Comparison of ENCODE assay signal across 7 mouse cellular contexts in genomic region chr19:7122277-7122676, GRCm38 (mm10). TPM values are rescaled to one million over a fixed set of nuclear protein-coding genes. Genes with fewer than 3 reads are reported as not detected.
DNase-seq lines count a peak whose midpoint lies in the region; ATAC-seq and TF ChIP-seq lines count a peak whose summit lies in the region.

No protein-coding gene starts in this region.

- no peaks in the 10 kb centered on the region for H3K9me3 ChIP-seq in lung, postnatal 0 days (ENCODE audit: low read length)
- no peaks in the 10 kb centered on the region for H3K9me3 ChIP-seq in forebrain, postnatal 0 days (ENCODE audit: low read length)
- no peaks in the 10 kb centered on the region for H3K9me3 ChIP-seq in kidney, embryonic 15.5 days (replicated peaks)
- H3K9me3 ChIP-seq in stomach, embryonic 16.5 days (replicated peaks; ENCODE audit: control insufficient read depth, low read length), result no peaks in the 10 kb centered on the region

- 44% methylated on average over 4 of the region's 4 CpGs for WGBS in lung, postnatal 0 days
- 33% methylated on average over 4 of the region's 4 CpGs for WGBS in forebrain, postnatal 0 days
- 53% methylated on average over 4 of the region's 4 CpGs for WGBS in kidney, embryonic 15.5 days
- 50% methylated on average over 4 of the region's 4 CpGs for WGBS in stomach, embryonic 16.5 days

- no peaks in the 10 kb centered on the region for H3K27me3 ChIP-seq in lung, postnatal 0 days (replicated peaks; ENCODE audit: insufficient read depth, low read length)
- no peaks in the 10 kb centered on the region for H3K27me3 ChIP-seq in forebrain, postnatal 0 days (ENCODE audit: insufficient read depth, low read length)
- H3K27me3 ChIP-seq in kidney, embryonic 15.5 days, result peaks cover 70% of the 10 kb centered on the region
- H3K27me3 ChIP-seq in stomach, embryonic 16.5 days (ENCODE audit: control insufficient read depth, insufficient read depth, low read length), result no peaks in the 10 kb centered on the region

- H3K9ac ChIP-seq in lung, postnatal 0 days (replicated peaks; ENCODE audit: low read depth), result no peak overlapping the region
- peak overlapping the region; percentile 18; the same call in 1 of the 2 replicates for H3K9ac ChIP-seq in forebrain, postnatal 0 days
- H3K9ac ChIP-seq in kidney, embryonic 15.5 days, result no peak overlapping the region
- H3K9ac ChIP-seq in stomach, embryonic 16.5 days (ENCODE audit: low read length), result peak overlapping the region; percentile 31; the same call in 1 of the 2 replicates

- ATAC-seq in lung, postnatal 0 days, result peak; percentile 11; the same call in 1 of the 2 replicates
- 0 out of 2 replicates have a peak, but pooled peaks have one; percentile 23 for ATAC-seq in forebrain, postnatal 0 days
- ATAC-seq in kidney, embryonic 15.5 days (replicated peaks; ENCODE audit: low FRiP score), result no peak
- peak; percentile 30; the same call in 1 of the 2 replicates for ATAC-seq in stomach, embryonic 16.5 days (ENCODE audit: insufficient read depth, low FRiP score)

- DNase-seq in lung, postnatal 0 days (ENCODE audit: low spot score), result no peak
- DNase-seq in lung, postnatal 36 days, result no peak
- no peak for DNase-seq in forebrain, postnatal 0 days
- DNase-seq in layer of hippocampus, postnatal 14 days (ENCODE audit: low spot score in 2 of 2), result no peak
- DNase-seq in right cerebral cortex, adult 18-20 months, result no peak

- no peaks in the 10 kb centered on the region for H3K36me3 ChIP-seq in lung, postnatal 0 days (ENCODE audit: insufficient read depth, low read length)
- H3K36me3 ChIP-seq in forebrain, postnatal 0 days (ENCODE audit: insufficient read depth), result no peaks in the 10 kb centered on the region
- H3K36me3 ChIP-seq in kidney, embryonic 15.5 days, result no peaks in the 10 kb centered on the region
- H3K36me3 ChIP-seq in stomach, embryonic 16.5 days (ENCODE audit: control insufficient read depth, insufficient read depth, low read length), result no peaks in the 10 kb centered on the region

- H3K27ac ChIP-seq in lung, postnatal 0 days (ENCODE audit: low read length), result no peak overlapping the region
- H3K27ac ChIP-seq in forebrain, postnatal 0 days (ENCODE audit: low read depth, low read length), result peak overlapping the region; percentile 21; the same call in 1 of the 2 replicates
- H3K27ac ChIP-seq in kidney, embryonic 15.5 days, result peak overlapping the region; percentile 45; the same call in 1 of the 2 replicates
- 0 out of 2 replicates have a peak overlapping the region, but pooled peaks have one; percentile 23 for H3K27ac ChIP-seq in stomach, embryonic 16.5 days (ENCODE audit: low read length)

- no peak for TF ChIP-seq CTCF in lung, postnatal 0 days (IDR thresholded peaks at IDR 0.05)
- no peak for TF ChIP-seq CTCF in forebrain, postnatal 0 days (IDR thresholded peaks at IDR 0.05; ENCODE audit: low read depth)

- no peak overlapping the region for H3K4me2 ChIP-seq in lung, postnatal 0 days (replicated peaks; ENCODE audit: low read depth, low read length)
- H3K4me2 ChIP-seq in forebrain, postnatal 0 days (ENCODE audit: low read depth), result no peak overlapping the region
- H3K4me2 ChIP-seq in kidney, embryonic 15.5 days, result no peak overlapping the region
- H3K4me2 ChIP-seq in stomach, embryonic 16.5 days (ENCODE audit: low read depth, low read length), result no peak overlapping the region

- H3K4me1 ChIP-seq in lung, postnatal 0 days (ENCODE audit: insufficient read depth, low read depth, low read length), result peaks cover 6% of the 10 kb centered on the region; the same call in 1 of the 2 replicates
- H3K4me1 ChIP-seq in forebrain, postnatal 0 days (ENCODE audit: insufficient read depth), result peaks cover 7% of the 10 kb centered on the region
- H3K4me1 ChIP-seq in kidney, embryonic 15.5 days, result peaks cover 50% of the 10 kb centered on the region
- peaks cover 25% of the 10 kb centered on the region for H3K4me1 ChIP-seq in stomach, embryonic 16.5 days (ENCODE audit: control insufficient read depth, insufficient read depth, low read length)

- no peak overlapping the region for H3K4me3 ChIP-seq in lung, postnatal 0 days (ENCODE audit: low read depth, low read length)
- no peak overlapping the region for H3K4me3 ChIP-seq in forebrain, postnatal 0 days (ENCODE audit: low read depth, low read length)
- no peak overlapping the region for H3K4me3 ChIP-seq in kidney, embryonic 15.5 days (replicated peaks)
- H3K4me3 ChIP-seq in stomach, embryonic 16.5 days (replicated peaks; ENCODE audit: low read length), result no peak overlapping the region

- TF ChIP-seq EP300 in lung, postnatal 0 days (IDR thresholded peaks at IDR 0.05), result no peak

RNA-seq across cellular contexts. Expression of gene Flrt1, which starts 16.7 kb away (rescaled TPM):
- polyA plus RNA-seq in lung, postnatal 0 days (2015; fragmentation: Nextera tagmentation; extraction: Ambion mirVana), result 0.17 and 0.19 TPM in 2 replicates
- 8.1 and 8.8 TPM in 2 replicates for total RNA-seq in forebrain, postnatal 0 days (2014; rRNA removed)
- polyA plus RNA-seq in forebrain, postnatal 0 days (2015; fragmentation: Nextera tagmentation; extraction: Ambion mirVana), result 6.7 and 11.3 TPM in 2 replicates
- polyA plus RNA-seq in kidney, embryonic 15.5 days (2015; fragmentation: Nextera tagmentation; extraction: Ambion mirVana), result 4.4 and 5.0 TPM in 2 replicates
- polyA plus RNA-seq in stomach, embryonic 16.5 days (2015; fragmentation: Nextera tagmentation; extraction: Ambion mirVana), result 3.4 and 3.6 TPM in 2 replicates
- 10 to 100 TPM; 21.8 to 22.6 TPM for total RNA-seq in layer of hippocampus, postnatal 14 days (2021)

Comparison
In these comparisons a context has a peak if more than half of its experiments do, and no peak if none do; other contexts are left out.
1. H3K9ac ChIP-seq: peak in forebrain, postnatal 0 days (single experiment) and stomach, embryonic 16.5 days (single experiment); none in lung, postnatal 0 days (single experiment) and kidney, embryonic 15.5 days (single experiment).